Mouse (Mus musculus) cerebellum, adult 9-11 months (tissue): ENCODE data around the gene Srp9.
A peak's percentile ranks its signal among the peaks of the same experiment; 100 is the strongest.

Experiments used
- DNase-seq: peaks from one replicate; pipeline ENCODE4 v3.0.0; 2022

Srp9 gene

GRCm38 (mm10) chr1:182107251-182107650 lies 17.3 kb upstream of the Srp9 start:
- no peak for DNase-seq

- no peak for DNase-seq
Observed at GRCm38 (mm10) chr1:182108397-182109099, 16.0 kb upstream of the Srp9 start.

- DNase-seq = no peak
Observed at GRCm38 (mm10) chr1:182110185-182110584, 14.4 kb upstream of the Srp9 start.

- peak; percentile 59 for DNase-seq
Observed at GRCm38 (mm10) chr1:182110708-182111385, 13.7 kb upstream of the Srp9 start.

GRCm38 (mm10) chr1:182111386-182112317 lies 12.9 kb upstream of the Srp9 start:
- peak; percentile 55 for DNase-seq

GRCm38 (mm10) chr1:182112385-182112784 lies 12.2 kb upstream of the Srp9 start:
- DNase-seq = no peak

- DNase-seq = no peak
Observed at GRCm38 (mm10) chr1:182113131-182113530, 11.4 kb upstream of the Srp9 start.

- no peak for DNase-seq
Observed at GRCm38 (mm10) chr1:182113587-182114500, 10.7 kb upstream of the Srp9 start.

- DNase-seq = no peak
Observed at GRCm38 (mm10) chr1:182115197-182115596, 9.3 kb upstream of the Srp9 start.

GRCm38 (mm10) chr1:182115651-182116408 lies 8.7 kb upstream of the Srp9 start:
- peak; percentile 48 for DNase-seq

- DNase-seq = no peak
Observed at GRCm38 (mm10) chr1:182122413-182122812, 2.1 kb upstream of the Srp9 start.

- DNase-seq = peak; percentile 84
Observed at GRCm38 (mm10) chr1:182124924-182125368, 409 bp downstream of the Srp9 start.

GRCm38 (mm10) chr1:182130830-182131229 lies 6.3 kb downstream of the Srp9 start:
- DNase-seq = no peak

GRCm38 (mm10) chr1:182137204-182138125 lies 12.9 kb downstream of the Srp9 start:
- no peak for DNase-seq

GRCm38 (mm10) chr1:182138172-182138571 lies 13.6 kb downstream of the Srp9 start:
- no peak for DNase-seq

- DNase-seq = no peak
Observed at GRCm38 (mm10) chr1:182139937-182140336, 15.4 kb downstream of the Srp9 start.

- DNase-seq = peak; percentile 80
Observed at GRCm38 (mm10) chr1:182140370-182140769, 15.8 kb downstream of the Srp9 start.

- DNase-seq = no peak
Observed at GRCm38 (mm10) chr1:182142725-182143124, 18.2 kb downstream of the Srp9 start.

GRCm38 (mm10) chr1:182143288-182143687 lies 18.8 kb downstream of the Srp9 start:
- no peak for DNase-seq

GRCm38 (mm10) chr1:182145546-182145945 lies 21.0 kb downstream of the Srp9 start:
- no peak for DNase-seq
